Mouse (Mus musculus) megakaryocyte, embryonic 14.5 days (primary cell): ENCODE measurements at regions not wholly inside any gene's neighbourhood (a gene's known extent, or its start where the extent isn't known, plus 50 kb on each side); places are given as distances from the start of the nearest gene placed in this dataset.

Experiments used
- H3K27me3 ChIP-seq: replicated peaks from 2 replicates; pipeline ENCODE3; 2012; ENCODE audit warnings: inconsistent platforms
- H3K36me3 ChIP-seq: replicated peaks from 2 replicates; pipeline ENCODE3; 2012; ENCODE audit warnings: low read length, inconsistent platforms, mixed read lengths
- H3K4me1 ChIP-seq: 2 replicates; pipeline ENCODE4 v1.6.1; 2012; ENCODE audit warnings: inconsistent platforms
- H3K4me3 ChIP-seq: replicated peaks from 2 replicates; pipeline ENCODE3; 2012; ENCODE audit warnings: moderate library complexity, mild to moderate bottlenecking, inconsistent platforms
- H3K9me3 ChIP-seq: 2 replicates; pipeline ENCODE4 v1.6.1; 2012; ENCODE audit warnings: inconsistent platforms
- FLI1 ChIP-seq: IDR thresholded peaks from 2 replicates; pipeline ENCODE4 v1.6.1; 2012; ENCODE audit warnings: low read length, inconsistent platforms, mixed read lengths
- GATA1 ChIP-seq: IDR thresholded peaks from 3 replicates; pipeline ENCODE4 v1.6.1; 2012; ENCODE audit warnings: mixed read lengths, low read length, inconsistent platforms, borderline replicate concordance

GRCm38 (mm10) chr4:62878063-62878462 lies 87.3 kb upstream of the Zfp618 start:
- Histone ChIP-seq H3K27me3 (peaks cover 15% of the 10 kb centered on the region), H3K9me3 (peaks cover 5% of the 10 kb centered on the region), H3K4me3 (no peak overlapping the region), H3K4me1 (no peaks in the 10 kb centered on the region), H3K36me3 (no peaks in the 10 kb centered on the region)
- no peak for TF ChIP-seq GATA1
- TF ChIP-seq FLI1 = no peak

- Histone ChIP-seq H3K4me1 (no peaks in the 10 kb centered on the region), H3K27me3 (peaks cover 8% of the 10 kb centered on the region), H3K9me3 (peaks cover 13% of the 10 kb centered on the region), H3K36me3 (no peaks in the 10 kb centered on the region), H3K4me3 (no peak overlapping the region)
- TF ChIP-seq GATA1 (no peak), FLI1 (no peak)
Measured at GRCm38 (mm10) chr4:62878927-62879326, 86.4 kb upstream of the Zfp618 start.

GRCm38 (mm10) chr4:62881824-62882223 lies 83.5 kb upstream of the Zfp618 start:
- no peak overlapping the region for H3K4me3 ChIP-seq
- H3K27me3 ChIP-seq = peaks cover 5% of the 10 kb centered on the region
- TF ChIP-seq FLI1 = no peak
- no peak for TF ChIP-seq GATA1
- no peaks in the 10 kb centered on the region for H3K4me1 ChIP-seq
- no peaks in the 10 kb centered on the region for H3K36me3 ChIP-seq
- peaks cover 39% of the 10 kb centered on the region for H3K9me3 ChIP-seq

GRCm38 (mm10) chr4:62882276-62882675 lies 83.1 kb upstream of the Zfp618 start:
- H3K27me3 ChIP-seq = peaks cover 5% of the 10 kb centered on the region
- peaks cover 43% of the 10 kb centered on the region for H3K9me3 ChIP-seq
- H3K36me3 ChIP-seq = no peaks in the 10 kb centered on the region
- H3K4me1 ChIP-seq = no peaks in the 10 kb centered on the region
- TF ChIP-seq FLI1 (no peak), GATA1 (no peak)
- no peak overlapping the region for H3K4me3 ChIP-seq

- Histone ChIP-seq H3K27me3 (peaks cover 24% of the 10 kb centered on the region), H3K36me3 (no peaks in the 10 kb centered on the region), H3K4me3 (no peak overlapping the region), H3K4me1 (no peaks in the 10 kb centered on the region), H3K9me3 (peaks cover 31% of the 10 kb centered on the region)
- TF ChIP-seq FLI1 (no peak), GATA1 (no peak)
Measured at GRCm38 (mm10) chr4:62888736-62889135, 76.6 kb upstream of the Zfp618 start.

- Histone ChIP-seq H3K4me1 (no peaks in the 10 kb centered on the region), H3K4me3 (no peak overlapping the region), H3K36me3 (no peaks in the 10 kb centered on the region), H3K9me3 (peaks cover 22% of the 10 kb centered on the region), H3K27me3 (peaks cover 24% of the 10 kb centered on the region)
- TF ChIP-seq GATA1 (no peak), FLI1 (no peak)
Measured at GRCm38 (mm10) chr4:62889708-62890107, 75.7 kb upstream of the Zfp618 start.

GRCm38 (mm10) chr4:62890588-62891580 lies 74.5 kb upstream of the Zfp618 start:
- Histone ChIP-seq H3K36me3 (no peaks in the 10 kb centered on the region), H3K4me1 (no peaks in the 10 kb centered on the region), H3K9me3 (peaks cover 12% of the 10 kb centered on the region), H3K4me3 (no peak overlapping the region), H3K27me3 (peaks cover 24% of the 10 kb centered on the region)
- no peak for TF ChIP-seq FLI1
- TF ChIP-seq GATA1 = no peak

GRCm38 (mm10) chr4:62912891-62913290 lies 52.5 kb upstream of the Zfp618 start:
- Histone ChIP-seq H3K4me1 (no peaks in the 10 kb centered on the region), H3K4me3 (no peak overlapping the region), H3K27me3 (no peaks in the 10 kb centered on the region), H3K36me3 (no peaks in the 10 kb centered on the region), H3K9me3 (peaks cover 4% of the 10 kb centered on the region; the same call in 1 of the 2 replicates)
- TF ChIP-seq GATA1 (no peak), FLI1 (no peak)
